Mouse (Mus musculus) forebrain, postnatal 0 days (tissue): ENCODE measurements at regions not wholly inside any gene's neighbourhood (a gene's known extent, or its start where the extent isn't known, plus 50 kb on each side); places are given as distances from the start of the nearest gene placed in this dataset.

Source experiments
- ATAC-seq: fragments of 200-750 bp; cut with Nextera tagmentation; 2 replicates; pipeline ENCODE4 v1.8.0; 2017; ENCODE audit warnings: mild to moderate bottlenecking, moderate library complexity
- DNase-seq: peaks from one replicate; pipeline ENCODE4 v3.0.0-alpha.2; 2015
- H3K27ac ChIP-seq: fragments of 300-500 bp; sonication (generic); 2 replicates; pipeline ENCODE4 v1.5.1; 2014; ENCODE audit warnings: low read depth, mild to moderate bottlenecking, antibody characterized with exemption, low read length, moderate library complexity, mixed read lengths
- H3K27me3 ChIP-seq: fragments of 300-500 bp; sonication (generic); 2 replicates; pipeline ENCODE4 v1.6.1; 2014; ENCODE audit warnings: mild to moderate bottlenecking, low read length, mixed read lengths; ENCODE audit not compliant: insufficient read depth
- H3K36me3 ChIP-seq: fragments of 300-500 bp; sonication (generic); 2 replicates; pipeline ENCODE4 v1.6.1; 2014; ENCODE audit warnings: mild to moderate bottlenecking, moderate library complexity; ENCODE audit not compliant: insufficient read depth
- H3K4me1 ChIP-seq: fragments of 300-500 bp; sonication (generic); 2 replicates; pipeline ENCODE4 v1.6.1; 2014; ENCODE audit warnings: antibody characterized with exemption; ENCODE audit not compliant: insufficient read depth
- H3K4me2 ChIP-seq: fragments of 300-500 bp; sonication (generic); 2 replicates; pipeline ENCODE4 v1.6.1; 2014; ENCODE audit warnings: low read depth, mild to moderate bottlenecking, moderate library complexity
- H3K4me3 ChIP-seq: fragments of 300-500 bp; sonication (generic); 2 replicates; pipeline ENCODE4 v1.5.1; 2014; ENCODE audit warnings: low read depth, low read length, mixed read lengths
- H3K9ac ChIP-seq: fragments of 300-500 bp; sonication (generic); 2 replicates; pipeline ENCODE4 v1.6.1; 2014; ENCODE audit warnings: mild to moderate bottlenecking
- H3K9me3 ChIP-seq: fragments of 300-500 bp; sonication (generic); 2 replicates; pipeline ENCODE4 v1.6.1; 2016; ENCODE audit warnings: low read length
- CTCF ChIP-seq: sonication (generic); IDR thresholded peaks from 2 replicates; pipeline ENCODE4 v1.5.1; 2016; ENCODE audit warnings: antibody characterized with exemption, control low read depth, low read depth
- WGBS: fragments of 180-500 bp; shearing (Covaris S2); extraction: QIAGEN DNeasy Blood & Tissue Kit; methylation state at CpG from one replicate; pipeline ENCODE4 v1.1.7; 2014; 5-methylcytosine and 5-hydroxymethylcytosine counted together

DNA sequence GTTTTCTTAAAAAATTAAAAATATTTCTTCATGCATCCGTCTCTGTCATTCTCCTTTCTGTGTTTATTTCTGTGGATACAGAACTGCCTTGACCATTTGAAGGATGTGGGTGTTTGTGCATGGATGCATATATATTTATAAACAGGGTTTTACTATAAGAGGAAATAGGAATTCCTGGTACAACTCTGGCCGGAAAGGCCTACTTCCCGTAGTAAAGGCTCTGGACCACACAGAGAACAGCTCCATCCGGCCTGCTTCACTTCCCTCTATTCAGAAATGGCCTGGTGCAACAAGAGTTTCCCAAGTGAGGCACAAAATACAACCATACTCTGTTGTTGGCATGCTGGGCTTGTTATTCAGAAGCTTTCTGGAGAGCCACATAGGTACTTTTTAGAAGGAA lies 182.1 kb upstream of the Hhip start:
- ATAC-seq (no peak), DNase-seq (no peak)
- Histone ChIP-seq H3K9me3 (no peaks in the 10 kb centered on the region), H3K36me3 (no peaks in the 10 kb centered on the region), H3K4me2 (no peak overlapping the region), H3K9ac (no peak overlapping the region), H3K4me3 (no peak overlapping the region), H3K4me1 (no peaks in the 10 kb centered on the region), H3K27ac (no peak overlapping the region), H3K27me3 (no peaks in the 10 kb centered on the region)
- no peak for TF ChIP-seq CTCF
- 89% methylated on average over 4 of the region's 4 CpGs for whole genome bisulfite sequencing

DNA sequence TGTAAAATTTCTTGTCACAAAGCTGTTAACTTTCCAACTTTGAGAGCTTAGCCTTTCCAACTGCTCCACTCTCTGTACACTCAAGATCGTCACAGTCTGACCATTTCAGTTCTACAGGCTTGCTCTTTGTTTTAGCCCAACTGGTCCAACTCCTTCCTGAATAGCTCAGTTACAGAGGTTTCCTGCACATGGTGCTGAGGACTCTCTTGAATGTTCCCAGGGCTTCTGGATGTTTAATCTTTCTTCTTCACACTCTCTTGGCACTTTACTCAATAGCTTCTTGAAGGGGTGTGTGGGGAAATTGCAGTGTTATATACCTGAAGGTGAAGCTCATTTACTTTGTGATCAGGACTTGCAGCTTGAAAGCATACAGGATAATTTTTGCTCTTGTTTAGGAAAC lies 152.6 kb upstream of the Hhip start:
- Histone ChIP-seq H3K9ac (no peak overlapping the region), H3K4me1 (no peaks in the 10 kb centered on the region), H3K4me2 (no peak overlapping the region), H3K27me3 (no peaks in the 10 kb centered on the region), H3K27ac (no peak overlapping the region), H3K9me3 (no peaks in the 10 kb centered on the region), H3K4me3 (no peak overlapping the region), H3K36me3 (no peaks in the 10 kb centered on the region)
- ATAC-seq (no peak), DNase-seq (no peak)
- no peak for TF ChIP-seq CTCF
- WGBS = 87% methylated on average over 1 of the region's 1 CpGs

DNA sequence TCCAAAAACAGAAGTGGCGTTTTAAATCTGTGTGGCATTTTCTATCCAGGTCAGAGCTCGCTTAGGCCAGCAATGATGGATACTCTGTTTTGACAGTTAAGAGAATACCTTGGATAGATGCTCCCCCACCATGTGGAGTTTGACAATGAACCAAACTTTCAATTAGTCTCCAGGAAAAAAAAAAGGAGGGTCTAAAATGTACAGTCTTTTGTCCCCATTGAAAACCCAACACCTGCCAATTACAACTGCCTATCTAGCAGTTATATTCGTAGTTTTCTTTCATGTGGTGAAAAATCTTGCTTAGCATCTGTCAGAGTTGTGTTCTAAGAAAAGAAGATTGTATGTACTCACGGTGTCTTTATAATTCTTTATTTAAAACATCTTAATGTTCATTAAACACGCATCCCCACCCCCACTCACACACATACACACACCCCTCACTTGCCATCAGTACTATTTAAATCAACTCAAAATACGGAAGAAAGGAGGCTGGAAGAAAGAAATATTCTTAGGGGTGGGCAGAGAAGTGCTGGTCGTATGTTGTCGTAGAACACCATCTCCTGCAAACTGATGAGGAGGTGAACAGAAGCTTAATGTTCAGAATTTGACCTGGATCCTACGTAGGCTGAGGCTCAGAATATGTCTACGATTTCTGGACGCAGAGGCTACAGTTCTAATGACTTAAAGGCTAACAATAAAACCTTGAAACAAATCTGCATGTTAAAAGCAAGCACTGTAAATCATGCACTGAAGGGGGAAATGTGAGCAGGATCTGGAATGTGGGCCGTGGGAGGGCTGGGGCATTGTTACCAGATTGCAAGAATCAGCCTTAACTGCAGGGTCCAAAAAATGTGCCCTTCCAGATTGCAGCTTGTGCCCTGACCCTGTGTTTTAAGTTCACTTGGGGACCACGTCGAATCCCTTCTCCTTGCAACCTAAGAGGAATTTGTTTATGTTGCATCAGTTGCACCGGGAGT lies 147.2 kb upstream of the Hhip start:
- Histone ChIP-seq H3K36me3 (no peaks in the 10 kb centered on the region), H3K4me1 (no peaks in the 10 kb centered on the region), H3K4me3 (no peak overlapping the region), H3K27ac (no peak overlapping the region), H3K4me2 (no peak overlapping the region), H3K9ac (no peak overlapping the region), H3K9me3 (no peaks in the 10 kb centered on the region), H3K27me3 (no peaks in the 10 kb centered on the region)
- no peak for ATAC-seq
- no peak for DNase-seq
- WGBS = 28% methylated on average over 15 of the region's 15 CpGs
- TF ChIP-seq CTCF = no peak

DNA sequence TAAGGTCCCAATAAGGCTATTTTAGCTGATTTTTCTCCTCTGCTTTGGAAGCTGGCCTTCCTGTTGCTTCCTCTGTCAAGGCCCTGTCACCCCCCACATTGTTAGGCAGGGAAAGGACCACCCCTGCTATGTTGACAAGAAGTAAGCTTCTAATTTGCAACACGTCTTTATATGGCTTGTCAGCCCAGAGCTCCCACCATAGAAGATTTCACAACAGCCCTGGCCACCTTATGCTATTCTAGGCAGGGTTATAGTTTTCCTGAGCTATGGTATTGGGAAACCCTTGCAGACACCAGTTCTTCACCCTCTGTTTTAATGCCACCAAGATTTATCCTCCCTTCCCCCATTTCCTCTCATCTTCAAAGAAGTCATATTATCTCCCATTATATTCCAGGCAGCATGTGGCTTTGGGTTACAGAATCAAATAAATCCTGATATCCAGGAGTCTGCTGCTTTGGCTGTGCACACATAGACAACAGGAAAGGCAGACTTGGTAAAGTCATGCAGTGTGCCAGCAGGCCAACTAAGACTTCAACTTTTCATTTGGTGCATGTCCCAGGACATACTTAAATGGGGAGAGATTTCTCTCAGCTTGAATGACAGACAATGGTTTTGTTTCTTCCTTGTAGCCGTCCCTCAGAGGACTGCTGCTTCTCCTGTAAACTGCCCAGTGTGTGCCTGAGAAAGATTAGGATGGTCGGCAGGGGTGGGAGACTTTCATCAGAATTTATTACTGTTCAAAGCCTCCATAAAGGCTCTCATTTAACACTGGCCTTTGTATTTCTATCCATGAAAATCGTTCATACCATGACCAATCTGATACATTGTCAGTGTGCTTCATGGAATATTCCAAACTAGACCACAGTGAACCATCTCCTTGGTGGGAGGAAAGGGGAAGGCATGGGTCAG lies 146.2 kb upstream of the Hhip start:
- Histone ChIP-seq H3K27ac (no peak overlapping the region), H3K4me3 (no peak overlapping the region), H3K27me3 (no peaks in the 10 kb centered on the region), H3K4me1 (no peaks in the 10 kb centered on the region), H3K36me3 (no peaks in the 10 kb centered on the region), H3K4me2 (no peak overlapping the region), H3K9ac (no peak overlapping the region), H3K9me3 (no peaks in the 10 kb centered on the region)
- no peak for TF ChIP-seq CTCF
- ATAC-seq (no peak), DNase-seq (no peak)
- WGBS = 46% methylated on average over 4 of the region's 4 CpGs

DNA sequence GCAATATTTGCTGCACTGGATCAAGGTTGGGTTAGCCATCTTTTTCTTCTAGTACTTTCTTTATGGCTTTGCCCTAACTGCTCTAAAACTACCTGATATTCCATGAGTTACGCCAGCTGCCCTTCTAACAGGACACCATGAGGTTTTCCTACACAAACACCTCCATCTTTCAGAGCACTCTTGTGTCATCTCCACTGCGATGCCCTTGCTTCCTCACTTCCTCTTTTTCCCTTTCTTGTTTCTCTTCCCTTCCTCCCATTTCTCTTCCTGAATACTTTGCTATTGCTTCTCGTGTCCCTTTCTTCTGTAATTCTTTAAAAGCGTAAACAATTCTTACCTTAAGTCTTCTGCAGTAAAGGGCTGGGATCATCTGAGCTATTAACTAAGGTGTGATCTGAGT lies 139.9 kb upstream of the Hhip start:
- Histone ChIP-seq H3K9me3 (no peaks in the 10 kb centered on the region), H3K9ac (no peak overlapping the region), H3K27me3 (no peaks in the 10 kb centered on the region), H3K36me3 (no peaks in the 10 kb centered on the region), H3K4me3 (no peak overlapping the region), H3K27ac (no peak overlapping the region), H3K4me2 (no peak overlapping the region), H3K4me1 (no peaks in the 10 kb centered on the region)
- WGBS = 96% methylated on average over 4 of the region's 4 CpGs
- no peak for TF ChIP-seq CTCF
- ATAC-seq (no peak), DNase-seq (no peak)

DNA sequence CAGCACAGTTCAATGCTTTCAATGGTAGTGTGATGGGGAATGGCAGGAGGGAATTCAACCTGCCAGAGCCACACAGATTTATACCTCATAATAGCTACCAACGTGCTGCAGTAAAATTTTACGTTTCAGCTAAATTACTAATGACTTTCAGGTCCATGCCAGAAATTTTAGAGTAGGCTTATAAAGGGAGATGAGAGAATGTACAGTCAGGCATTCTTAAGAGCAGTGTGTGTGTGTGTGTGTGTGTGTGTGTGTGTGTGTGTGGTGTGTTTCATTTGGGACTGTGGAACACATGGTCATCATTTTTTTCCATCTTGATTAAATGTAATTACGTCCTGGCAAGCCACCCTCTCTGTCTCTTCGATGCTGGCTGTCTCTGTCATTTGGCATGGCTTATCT lies 132.7 kb upstream of the Hhip start:
- H3K36me3 ChIP-seq = no peaks in the 10 kb centered on the region
- TF ChIP-seq CTCF = no peak
- no peaks in the 10 kb centered on the region for H3K27me3 ChIP-seq
- H3K9ac ChIP-seq = no peak overlapping the region
- no peak overlapping the region for H3K4me3 ChIP-seq
- peak overlapping the region; percentile 67 for H3K27ac ChIP-seq
- WGBS = 39% methylated on average over 4 of the region's 4 CpGs
- no peaks in the 10 kb centered on the region for H3K4me1 ChIP-seq
- H3K4me2 ChIP-seq = no peak overlapping the region
- ATAC-seq (peak; percentile 67), DNase-seq (peak; percentile 64)
- no peaks in the 10 kb centered on the region for H3K9me3 ChIP-seq
